Mouse (Mus musculus): ENCODE results near the gene Unc119b. TPM values are rescaled to one million over a fixed set of nuclear protein-coding genes. Genes with fewer than 3 reads are reported as not detected.
A peak's percentile ranks its signal among the peaks of the same experiment; 100 is the strongest.

Gene Unc119b
- total RNA-seq, 2 experiments from 2014 or later: 22.5 to 27.2 TPM

GRCm38 (mm10) chr5:115144471-115144870, 9.7 kb upstream of the Unc119b start:
- intact Hi-C loops (cut with DNase I): no loop called here
- no peak for DNase-seq (ENCODE audit: extremely low spot score in 1 of 2, low spot score in 2 of 2)

GRCm38 (mm10) chr5:115143552-115143951, 8.8 kb upstream of the Unc119b start:
- no peak for DNase-seq (ENCODE audit: extremely low spot score in 1 of 2, low spot score in 2 of 2)
- intact Hi-C loops (cut with DNase I): no loop called here

GRCm38 (mm10) chr5:115142166-115142697, 7.5 kb upstream of the Unc119b start:
- no peak for DNase-seq (ENCODE audit: extremely low spot score in 1 of 2, low spot score in 2 of 2)
- intact Hi-C loops (cut with DNase I): no loop called here

- intact Hi-C loops (cut with DNase I): no loop called here
- DNase-seq (ENCODE audit: extremely low spot score in 1 of 2, low spot score in 2 of 2): no peak
Measured at GRCm38 (mm10) chr5:115140726-115141125, 6.0 kb upstream of the Unc119b start.

GRCm38 (mm10) chr5:115139124-115139523, 4.3 kb upstream of the Unc119b start:
- no peak for DNase-seq (ENCODE audit: extremely low spot score in 1 of 2, low spot score in 2 of 2)
- intact Hi-C loops (cut with DNase I): no loop called here

GRCm38 (mm10) chr5:115133358-115134066, 1.3 kb downstream of the Unc119b start:
- intact Hi-C loops (cut with DNase I): no loop called here

GRCm38 (mm10) chr5:115132465-115132864, 2.3 kb downstream of the Unc119b start:
- intact Hi-C loops (cut with DNase I): no loop called here
- no peak for DNase-seq (ENCODE audit: extremely low spot score in 1 of 2, low spot score in 2 of 2)

More at GRCm38 (mm10) chr5:115133358-115134066, 1.3 kb downstream of the Unc119b start:
- no peak for DNase-seq (ENCODE audit: extremely low spot score in 1 of 2, low spot score in 2 of 2)

GRCm38 (mm10) chr5:115129328-115129727, 5.4 kb downstream of the Unc119b start:
- intact Hi-C loops (cut with DNase I): loop anchor here (5.0 kb wide), 2 partner anchors 33 to 108 kb away; partner anchors contain the start of gene Pop5
- no peak for DNase-seq (ENCODE audit: extremely low spot score in 1 of 2, low spot score in 2 of 2)

GRCm38 (mm10) chr5:115127421-115128179, 7.2 kb downstream of the Unc119b start:
- intact Hi-C loops (cut with DNase I): loop anchor here (5.0 kb wide), 2 partner anchors 35 to 110 kb away; partner anchors contain the start of gene Pop5
- DNase-seq (ENCODE audit: extremely low spot score in 1 of 2, low spot score in 2 of 2): no peak

- intact Hi-C loops (cut with DNase I): loop anchor here (5.0 kb wide), 2 partner anchors 36 to 111 kb away; partner anchors contain the start of gene Pop5
- DNase-seq (ENCODE audit: extremely low spot score in 1 of 2, low spot score in 2 of 2): no peak
Measured at GRCm38 (mm10) chr5:115126578-115127312, 8.0 kb downstream of the Unc119b start.

- intact Hi-C loops (cut with DNase I): loop anchor here (5.0 kb wide), 2 partner anchors 37 to 112 kb away; partner anchors contain the start of gene Pop5
- peak; percentile 79 to 88 for DNase-seq (ENCODE audit: extremely low spot score in 1 of 2, low spot score in 2 of 2)
Measured at GRCm38 (mm10) chr5:115125211-115125871, 9.4 kb downstream of the Unc119b start.

GRCm38 (mm10) chr5:115124690-115125089, 10.1 kb downstream of the Unc119b start:
- no peak for DNase-seq (ENCODE audit: extremely low spot score in 1 of 2, low spot score in 2 of 2)
- intact Hi-C loops (cut with DNase I): loop anchor here (5.0 kb wide), 2 partner anchors 38 to 113 kb away; partner anchors contain the start of gene Pop5

- DNase-seq (ENCODE audit: extremely low spot score in 1 of 2, low spot score in 2 of 2): no peak
- intact Hi-C loops (cut with DNase I): no loop called here
Measured at GRCm38 (mm10) chr5:115120978-115121377, 13.8 kb downstream of the Unc119b start.

- peak; percentile 28 to 82 for DNase-seq (ENCODE audit: extremely low spot score in 1 of 2, low spot score in 2 of 2)
- intact Hi-C loops (cut with DNase I): no loop called here
Measured at GRCm38 (mm10) chr5:115118961-115119570, 15.7 kb downstream of the Unc119b start, which contains the start of gene Acads. TSS of gene Acads (minus strand) at chr5:115119346.

- DNase-seq (ENCODE audit: extremely low spot score in 1 of 2, low spot score in 2 of 2): no peak
- intact Hi-C loops (cut with DNase I): no loop called here
Measured at GRCm38 (mm10) chr5:115117467-115117866, 17.3 kb downstream of the Unc119b start.

- intact Hi-C loops (cut with DNase I): no loop called here
- no peak for DNase-seq (ENCODE audit: extremely low spot score in 1 of 2, low spot score in 2 of 2)
Measured at GRCm38 (mm10) chr5:115116426-115116825, 18.3 kb downstream of the Unc119b start.

- DNase-seq (ENCODE audit: extremely low spot score in 1 of 2, low spot score in 2 of 2): no peak
Measured at GRCm38 (mm10) chr5:115114501-115114900, 20.3 kb downstream of the Unc119b start.

GRCm38 (mm10) chr5:115113244-115113643, 21.5 kb downstream of the Unc119b start:
- intact Hi-C loops (cut with DNase I): no loop called here
- no peak for DNase-seq (ENCODE audit: extremely low spot score in 1 of 2, low spot score in 2 of 2)

More at GRCm38 (mm10) chr5:115114501-115114900, 20.3 kb downstream of the Unc119b start:
- intact Hi-C loops (cut with DNase I): no loop called here
